Mouse (Mus musculus): Measurements from ENCODE around the gene Rps10. TPM values are rescaled to one million over a fixed set of nuclear protein-coding genes. Genes with fewer than 3 reads are reported as not detected.

Rps10 gene
- polyA plus RNA-seq, 1 experiment = 1,319 TPM

DNA sequence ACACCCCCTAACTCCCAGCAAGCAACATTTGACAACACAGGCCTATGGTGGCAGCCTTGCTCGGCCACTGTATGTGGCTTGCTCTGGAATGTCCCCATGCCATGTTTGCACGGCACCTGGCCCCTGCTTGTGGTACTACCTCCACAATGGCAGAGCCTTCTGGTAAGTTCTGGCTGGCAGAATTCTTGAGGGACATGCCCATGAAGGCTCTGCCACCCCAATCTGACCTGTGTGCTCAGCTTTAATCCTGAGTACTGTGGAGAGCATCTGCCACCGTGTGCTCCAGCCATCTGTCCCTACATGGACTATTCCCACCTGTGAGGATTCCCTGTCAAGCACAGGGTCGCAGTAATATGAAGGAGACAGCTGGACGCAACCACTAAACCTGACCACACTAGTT, 35.6 kb downstream of the Rps10 start:
- H3K27ac ChIP-seq (ENCODE audit: insufficient read depth, low read length) = no peak overlapping the region
- WGBS = 81% methylated on average over 5 of the region's 5 CpGs
- H3K27me3 ChIP-seq (ENCODE audit: control insufficient read depth, insufficient read depth, low read length) = no peaks in the 10 kb centered on the region
- no peak for DNase-seq (ENCODE audit: low read depth in 1 of 2, low spot score in 2 of 2)
- no peak overlapping the region for H3K4me3 ChIP-seq (ENCODE audit: extremely low read depth, insufficient read depth, insufficient read length)
- H3K4me1 ChIP-seq (ENCODE audit: control insufficient read depth, insufficient read depth, insufficient read length) = peaks cover 15% of the 10 kb centered on the region; the same call in 1 of the 2 replicates
- peaks cover 5% of the 10 kb centered on the region; the same call in 1 of the 2 replicates for H3K36me3 ChIP-seq (ENCODE audit: control insufficient read depth, insufficient read depth, low read length)
- TF ChIP-seq CTCF (IDR thresholded peaks at IDR 0.05; ENCODE audit: extremely low read depth, insufficient read depth, insufficient read length, insufficient replicate concordance) (no peak), POLR2A (IDR thresholded peaks at IDR 0.05; ENCODE audit: low read depth, low read length) (no peak)

DNA sequence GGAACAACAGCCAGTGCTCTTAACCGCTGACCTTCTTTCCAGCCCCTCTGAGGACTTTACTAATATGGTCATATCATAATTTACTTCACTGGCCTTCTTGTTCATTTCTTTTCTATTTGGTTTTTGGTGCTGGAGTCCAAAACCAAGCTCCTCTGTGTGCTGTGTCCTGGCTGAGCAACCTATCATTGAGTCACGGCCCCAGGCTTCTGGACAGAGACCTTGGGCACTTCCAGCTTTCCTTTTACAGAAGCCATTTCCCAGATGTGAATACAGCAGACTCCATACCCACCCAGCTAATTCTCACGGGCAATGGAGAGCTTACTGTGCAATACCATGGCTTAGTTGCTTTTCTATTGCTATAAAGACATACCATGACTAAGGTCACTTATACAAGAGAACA, 36.2 kb downstream of the Rps10 start:
- H3K4me3 ChIP-seq (ENCODE audit: extremely low read depth, insufficient read depth, insufficient read length) = no peak overlapping the region
- WGBS = 80% methylated on average over 3 of the region's 3 CpGs
- TF ChIP-seq POLR2A (IDR thresholded peaks at IDR 0.05; ENCODE audit: low read depth, low read length) = no peak
- TF ChIP-seq CTCF (IDR thresholded peaks at IDR 0.05; ENCODE audit: extremely low read depth, insufficient read depth, insufficient read length, insufficient replicate concordance) = no peak
- no peaks in the 10 kb centered on the region for H3K27me3 ChIP-seq (ENCODE audit: control insufficient read depth, insufficient read depth, low read length)
- DNase-seq (ENCODE audit: low read depth in 1 of 2, low spot score in 2 of 2) = no peak
- peaks cover 15% of the 10 kb centered on the region; the same call in 1 of the 2 replicates for H3K4me1 ChIP-seq (ENCODE audit: control insufficient read depth, insufficient read depth, insufficient read length)
- no peak overlapping the region for H3K27ac ChIP-seq (ENCODE audit: insufficient read depth, low read length)
- peaks cover 7% of the 10 kb centered on the region; the same call in 1 of the 2 replicates for H3K36me3 ChIP-seq (ENCODE audit: control insufficient read depth, insufficient read depth, low read length)

DNA sequence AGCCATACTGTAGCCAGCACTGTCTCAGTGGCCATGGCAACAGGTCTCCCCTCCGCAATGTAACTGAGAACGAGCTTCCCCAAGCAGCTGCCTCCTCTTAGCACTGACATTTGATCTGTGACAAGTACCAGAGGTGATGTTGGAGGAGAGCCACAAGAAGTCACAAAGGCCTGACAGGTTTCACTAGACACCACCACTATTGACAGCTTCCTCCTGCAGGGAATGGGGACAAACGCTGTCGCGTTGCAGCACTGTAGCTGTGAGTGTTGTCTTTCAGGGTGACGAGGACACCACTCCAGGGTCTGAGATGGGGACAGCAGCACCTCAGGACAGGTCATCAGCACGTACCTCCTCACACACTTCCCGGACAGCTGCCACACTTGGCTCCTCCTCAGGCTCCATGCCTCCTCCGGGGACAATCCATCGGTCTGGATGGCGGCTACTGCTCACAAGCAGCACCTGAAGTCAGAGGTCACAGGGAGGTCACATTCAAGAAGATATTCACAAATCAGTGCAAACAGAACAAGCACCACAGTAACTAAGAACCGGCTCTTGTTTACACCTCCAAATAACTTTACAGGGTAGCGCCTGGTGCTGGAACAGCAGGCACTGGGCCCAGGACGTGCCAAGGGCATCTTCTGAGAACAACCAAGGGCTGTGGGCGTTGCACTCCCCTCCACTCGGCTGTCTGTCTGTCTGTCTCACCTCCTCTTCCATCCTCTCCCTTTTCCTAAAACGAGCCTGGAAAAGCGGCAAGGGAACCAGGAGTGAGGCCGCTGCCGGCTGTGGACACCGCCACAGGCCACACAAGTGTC, 39.9 kb downstream of the Rps10 start:
- 92% methylated on average over 21 of the region's 21 CpGs for WGBS
- no peak for TF ChIP-seq CTCF (IDR thresholded peaks at IDR 0.05; ENCODE audit: extremely low read depth, insufficient read depth, insufficient read length, insufficient replicate concordance)
- TF ChIP-seq POLR2A (IDR thresholded peaks at IDR 0.05; ENCODE audit: low read depth, low read length) = no peak
- no peak overlapping the region for H3K27ac ChIP-seq (ENCODE audit: insufficient read depth, low read length)
- H3K36me3 ChIP-seq (ENCODE audit: control insufficient read depth, insufficient read depth, low read length) = peaks cover 14% of the 10 kb centered on the region
- DNase-seq (ENCODE audit: low read depth in 1 of 2, low spot score in 2 of 2) = no peak
- no peaks in the 10 kb centered on the region for H3K27me3 ChIP-seq (ENCODE audit: control insufficient read depth, insufficient read depth, low read length)
- H3K4me1 ChIP-seq (ENCODE audit: control insufficient read depth, insufficient read depth, insufficient read length) = peaks cover 7% of the 10 kb centered on the region; the same call in 1 of the 2 replicates
- no peak overlapping the region for H3K4me3 ChIP-seq (ENCODE audit: extremely low read depth, insufficient read depth, insufficient read length)

DNA sequence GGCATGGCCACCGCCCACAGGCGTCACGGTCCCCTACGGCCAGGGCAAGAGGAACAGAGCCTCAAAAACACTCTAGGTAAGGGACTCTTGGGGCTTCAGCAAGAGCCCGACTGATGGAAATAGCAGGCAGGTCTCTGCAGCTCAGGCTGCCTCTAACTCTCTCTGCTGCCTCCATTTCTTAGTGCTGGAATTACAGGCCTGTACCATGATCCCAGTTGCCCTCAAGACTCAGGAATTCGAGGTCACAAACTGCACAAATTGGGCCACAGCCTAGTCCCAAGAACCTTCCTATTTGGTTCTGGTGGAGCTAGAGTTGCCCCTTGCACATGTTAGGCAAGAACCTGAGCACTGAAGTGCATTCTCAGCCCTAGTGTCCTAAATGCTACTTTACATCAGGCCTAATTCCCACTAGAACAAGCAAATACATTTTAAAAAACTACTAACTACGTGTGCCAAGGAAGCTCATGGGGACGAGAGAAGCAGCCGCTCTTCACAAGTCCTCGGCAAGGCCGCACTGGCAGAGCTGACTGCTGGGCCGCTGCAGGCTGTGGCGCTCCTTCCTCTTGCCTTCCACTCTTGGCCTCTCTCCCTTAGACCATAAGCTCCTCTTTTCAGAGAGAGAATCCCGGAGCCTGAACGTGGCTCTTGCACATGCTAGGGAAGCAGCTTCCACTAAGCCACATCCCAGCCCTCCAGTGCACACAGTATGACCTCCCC, 40.7 kb downstream of the Rps10 start:
- Histone ChIP-seq H3K27ac (ENCODE audit: insufficient read depth, low read length) (no peak overlapping the region), H3K27me3 (ENCODE audit: control insufficient read depth, insufficient read depth, low read length) (no peaks in the 10 kb centered on the region), H3K36me3 (ENCODE audit: control insufficient read depth, insufficient read depth, low read length) (peaks cover 14% of the 10 kb centered on the region), H3K4me3 (ENCODE audit: extremely low read depth, insufficient read depth, insufficient read length) (no peak overlapping the region), H3K4me1 (ENCODE audit: control insufficient read depth, insufficient read depth, insufficient read length) (peaks cover 8% of the 10 kb centered on the region; the same call in 1 of the 2 replicates)
- WGBS = 89% methylated on average over 15 of the region's 15 CpGs
- DNase-seq (ENCODE audit: low read depth in 1 of 2, low spot score in 2 of 2) = no peak
- TF ChIP-seq POLR2A (IDR thresholded peaks at IDR 0.05; ENCODE audit: low read depth, low read length) = no peak
- no peak for TF ChIP-seq CTCF (IDR thresholded peaks at IDR 0.05; ENCODE audit: extremely low read depth, insufficient read depth, insufficient read length, insufficient replicate concordance)

DNA sequence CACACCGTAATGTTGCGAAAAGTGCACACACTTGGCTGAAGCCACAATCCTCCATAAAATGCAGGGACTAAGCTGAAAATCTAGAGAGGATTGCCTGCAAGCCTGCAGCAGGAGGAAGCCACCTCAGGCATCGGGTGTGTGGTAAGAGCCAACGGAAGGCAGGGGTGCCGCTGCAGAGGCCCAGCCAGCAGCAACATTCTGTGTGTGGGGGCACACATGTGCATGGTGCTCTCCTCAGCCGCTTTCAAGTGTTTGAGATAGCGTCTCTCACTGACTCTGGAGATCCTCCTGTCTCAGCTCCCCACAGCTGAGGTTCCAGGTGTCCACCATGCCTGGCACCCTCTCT, 43.9 kb downstream of the Rps10 start:
- Histone ChIP-seq H3K4me3 (ENCODE audit: extremely low read depth, insufficient read depth, insufficient read length) (no peak overlapping the region), H3K27ac (ENCODE audit: insufficient read depth, low read length) (no peak overlapping the region; the same call in 1 of the 2 replicates), H3K36me3 (ENCODE audit: control insufficient read depth, insufficient read depth, low read length) (peaks cover 14% of the 10 kb centered on the region), H3K4me1 (ENCODE audit: control insufficient read depth, insufficient read depth, insufficient read length) (peaks cover 12% of the 10 kb centered on the region; the same call in 1 of the 2 replicates), H3K27me3 (ENCODE audit: control insufficient read depth, insufficient read depth, low read length) (no peaks in the 10 kb centered on the region)
- 79% methylated on average over 7 of the region's 7 CpGs for WGBS
- TF ChIP-seq POLR2A (IDR thresholded peaks at IDR 0.05; ENCODE audit: low read depth, low read length) (no peak), CTCF (IDR thresholded peaks at IDR 0.05; ENCODE audit: extremely low read depth, insufficient read depth, insufficient read length, insufficient replicate concordance) (no peak)
- no peak for DNase-seq (ENCODE audit: low read depth in 1 of 2, low spot score in 2 of 2)

DNA sequence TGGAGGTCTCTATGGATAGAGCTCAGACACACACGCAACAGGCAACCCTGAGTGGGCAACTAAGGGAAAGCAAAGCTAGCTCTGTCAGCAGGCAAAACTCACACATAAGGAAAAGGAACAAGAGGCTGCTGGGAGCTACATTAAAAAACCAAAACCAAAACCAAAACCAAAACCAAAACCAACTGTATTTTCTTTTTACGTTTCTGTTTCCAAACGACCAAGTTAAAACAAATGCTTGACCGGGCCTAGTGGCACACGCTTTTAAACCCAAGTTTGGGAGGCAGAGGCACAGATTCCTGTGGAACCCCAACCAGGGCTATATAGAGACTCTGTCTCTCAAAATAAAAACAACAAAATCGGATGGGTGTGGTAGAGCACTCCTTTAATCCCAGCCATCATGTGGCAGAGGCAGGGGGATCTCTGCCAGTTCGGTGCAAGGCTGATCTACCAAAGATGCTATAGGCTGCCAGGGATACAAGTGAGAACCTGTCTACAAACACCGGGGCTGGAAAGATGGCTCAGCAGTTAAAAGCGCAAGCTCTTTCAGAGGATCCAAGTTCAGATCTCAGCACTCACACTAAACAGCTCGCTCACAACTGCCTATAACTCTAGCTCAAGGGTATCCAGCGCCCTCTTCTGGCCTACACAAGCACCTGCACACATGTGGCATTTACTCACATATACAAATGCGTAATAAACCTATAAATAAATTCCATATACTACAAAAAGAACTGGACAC, 44.5 kb downstream of the Rps10 start:
- peak in 1 of 2 experiments; percentile 31 for DNase-seq (ENCODE audit: low read depth in 1 of 2, low spot score in 2 of 2)
- WGBS = 58% methylated on average over 12 of the region's 12 CpGs
- Histone ChIP-seq H3K4me3 (ENCODE audit: extremely low read depth, insufficient read depth, insufficient read length) (peak overlapping the region; percentile 9; the same call in 1 of the 2 replicates), H3K27ac (ENCODE audit: insufficient read depth, low read length) (peak overlapping the region; percentile 56), H3K27me3 (ENCODE audit: control insufficient read depth, insufficient read depth, low read length) (no peaks in the 10 kb centered on the region), H3K4me1 (ENCODE audit: control insufficient read depth, insufficient read depth, insufficient read length) (peaks cover 12% of the 10 kb centered on the region; the same call in 1 of the 2 replicates), H3K36me3 (ENCODE audit: control insufficient read depth, insufficient read depth, low read length) (peaks cover 14% of the 10 kb centered on the region)
- TF ChIP-seq CTCF (IDR thresholded peaks at IDR 0.05; ENCODE audit: extremely low read depth, insufficient read depth, insufficient read length, insufficient replicate concordance) (no peak), POLR2A (IDR thresholded peaks at IDR 0.05; ENCODE audit: low read depth, low read length) (no peak)
